Mouse (Mus musculus) MEL (cell line): Measurements from ENCODE around the gene R3hcc1l. TPM values are rescaled to one million over a fixed set of nuclear protein-coding genes. Genes with fewer than 3 reads are reported as not detected.

ENCODE experiments used
- DNase-seq: peaks from one replicate; pipeline ENCODE4 v3.0.0; 2011; ENCODE audit warnings: low read depth, low spot score
- H3K27ac ChIP-seq: 2 replicates; pipeline ENCODE4 v1.5.1; 2012; ENCODE audit warnings: low read depth, mild to moderate bottlenecking, control low read depth, low read length, moderate library complexity; ENCODE audit not compliant: control insufficient read depth
- H3K27me3 ChIP-seq, 2 experiments: fragments of 150-350 bp in 1 of 2; sonication (generic) in 1 of 2; 2 replicates each; pipeline ENCODE4 v1.6.1; 2012; ENCODE audit warnings: low read length in 2 of 2, mild to moderate bottlenecking in 2 of 2, improper control_type of control experiment in 1 of 2, moderate library complexity in 1 of 2; ENCODE audit not compliant: insufficient read depth in 2 of 2, control insufficient read depth in 1 of 2
- H3K36me3 ChIP-seq, 2 experiments: 2 replicates each; pipeline ENCODE4 v1.6.1; 2012 to 2014; ENCODE audit warnings: low read length in 2 of 2, improper control_type of control experiment in 1 of 2, inconsistent platforms in 1 of 2, mild to moderate bottlenecking in 1 of 2; ENCODE audit not compliant: insufficient read depth in 2 of 2, control insufficient read depth in 1 of 2
- H3K4me1 ChIP-seq, 2 experiments: fragments of 150-350 bp in 1 of 2; sonication (generic) in 1 of 2; 2 replicates each; pipeline ENCODE4 v1.6.1; 2012; ENCODE audit warnings: low read length in 2 of 2, improper control_type of control experiment in 1 of 2, mild to moderate bottlenecking in 1 of 2; ENCODE audit not compliant: insufficient read depth in 2 of 2, control insufficient read depth in 1 of 2
- H3K4me3 ChIP-seq, 2 experiments: fragments of 150-350 bp in 1 of 2; sonication (generic) in 1 of 2; 2 replicates each; pipeline ENCODE4 v1.5.1; 2012; ENCODE audit warnings: low read depth in 2 of 2, low read length in 2 of 2, mild to moderate bottlenecking in 2 of 2, moderate library complexity in 2 of 2, control low read depth in 1 of 2, improper control_type of control experiment in 1 of 2; ENCODE audit not compliant: control insufficient read depth in 1 of 2, insufficient read depth in 1 of 2
- H3K79me2 ChIP-seq: 2 replicates; pipeline ENCODE4 v1.6.1; 2012; ENCODE audit warnings: mild to moderate bottlenecking, low read length, moderate library complexity; ENCODE audit not compliant: control insufficient read depth, poor library complexity, insufficient read depth
- H3K9ac ChIP-seq: 2 replicates; pipeline ENCODE4 v1.6.1; 2012; ENCODE audit warnings: low read depth, mild to moderate bottlenecking, control low read depth, low read length, moderate library complexity; ENCODE audit not compliant: control insufficient read depth, poor library complexity, severe bottlenecking
- H3K9me3 ChIP-seq: fragments of 150-350 bp; sonication (generic); replicated peaks from 2 replicates; pipeline ENCODE4 v1.6.1; 2012; ENCODE audit warnings: mild to moderate bottlenecking, low read length, improper control_type of control experiment, moderate library complexity; ENCODE audit not compliant: insufficient read depth
- BHLHE40 ChIP-seq: IDR thresholded peaks from 2 replicates; pipeline ENCODE4 v1.6.1; 2012; ENCODE audit warnings: low read depth, mild to moderate bottlenecking, inconsistent platforms, low read length, improper control_type of control experiment, borderline replicate concordance
- CHD2 ChIP-seq: IDR thresholded peaks from 2 replicates; pipeline ENCODE4 v1.6.1; 2011; ENCODE audit warnings: low read length, improper control_type of control experiment
- E2F4 ChIP-seq: IDR thresholded peaks from 2 replicates; pipeline ENCODE4 v1.6.1; 2011; ENCODE audit warnings: low read depth, low read length, improper control_type of control experiment, borderline replicate concordance
- ELF1 ChIP-seq: IDR thresholded peaks from 2 replicates; pipeline ENCODE4 v1.6.1; 2014; ENCODE audit warnings: low read depth, mild to moderate bottlenecking, inconsistent platforms, low read length, improper control_type of control experiment, moderate library complexity
- GATA1 ChIP-seq: IDR thresholded peaks from 2 replicates; pipeline ENCODE4 v1.6.1; 2011; ENCODE audit warnings: low read depth, low read length, improper control_type of control experiment
- JUND ChIP-seq: IDR thresholded peaks from 2 replicates; pipeline ENCODE4 v1.6.1; 2011; ENCODE audit warnings: low read depth, mild to moderate bottlenecking, improper control_type of control experiment, low read length
- MAFK ChIP-seq: IDR thresholded peaks from 2 replicates; pipeline ENCODE4 v1.6.1; 2011; ENCODE audit warnings: low read depth, mild to moderate bottlenecking, low read length, improper control_type of control experiment, borderline replicate concordance
- MAX ChIP-seq: IDR thresholded peaks from 2 replicates; pipeline ENCODE4 v1.6.1; 2011; ENCODE audit warnings: low read length, improper control_type of control experiment
- MEF2A ChIP-seq: IDR thresholded peaks from 2 replicates; pipeline ENCODE4 v1.6.1; 2014; ENCODE audit warnings: low read depth, mild to moderate bottlenecking, inconsistent platforms, low read length, improper control_type of control experiment; ENCODE audit not compliant: poor library complexity, insufficient replicate concordance, severe bottlenecking; ENCODE audit errors: extremely low read depth
- MXI1 ChIP-seq: IDR thresholded peaks from 2 replicates; pipeline ENCODE4 v1.6.1; 2011; ENCODE audit warnings: mild to moderate bottlenecking, low read depth, low read length, improper control_type of control experiment
- MYB ChIP-seq: IDR thresholded peaks from 2 replicates; pipeline ENCODE4 v1.6.1; 2011; ENCODE audit warnings: mild to moderate bottlenecking, low read depth, low read length, improper control_type of control experiment
- MYC ChIP-seq: IDR thresholded peaks from 2 replicates; pipeline ENCODE4 v1.6.1; 2011; ENCODE audit warnings: low read depth, mild to moderate bottlenecking, low read length, improper control_type of control experiment, moderate library complexity
- NELFE ChIP-seq: IDR thresholded peaks from 2 replicates; pipeline ENCODE4 v1.6.1; 2011; ENCODE audit warnings: low read depth, low read length, improper control_type of control experiment
- POLR2A ChIP-seq, 2 experiments: IDR thresholded peaks; 2 replicates each; pipeline ENCODE4 v1.6.1; 2011 to 2012; ENCODE audit warnings: low read length in 2 of 2, mild to moderate bottlenecking in 2 of 2, control low read depth in 1 of 2, improper control_type of control experiment in 1 of 2, low read depth in 1 of 2, moderate library complexity in 1 of 2; ENCODE audit not compliant: control insufficient read depth in 1 of 2, insufficient read depth in 1 of 2, poor library complexity in 1 of 2
- POLR2AphosphoS5 ChIP-seq: IDR thresholded peaks from 2 replicates; pipeline ENCODE4 v1.6.1; 2012; ENCODE audit warnings: low read depth, borderline replicate concordance, mild to moderate bottlenecking, inconsistent platforms, low read length, moderate library complexity, mixed read lengths
- RAD21 ChIP-seq: IDR thresholded peaks from 2 replicates; pipeline ENCODE4 v1.6.1; 2011; ENCODE audit warnings: mild to moderate bottlenecking, low read depth, low read length, improper control_type of control experiment
- SMC3 ChIP-seq: IDR thresholded peaks from 2 replicates; pipeline ENCODE4 v1.6.1; 2011; ENCODE audit warnings: low read depth, low read length, improper control_type of control experiment
- TBP ChIP-seq: IDR thresholded peaks from 2 replicates; pipeline ENCODE4 v1.8.0; 2011; ENCODE audit warnings: low read depth, low read length, improper control_type of control experiment
- UBTF ChIP-seq: IDR thresholded peaks from 2 replicates; pipeline ENCODE4 v1.6.1; 2012; ENCODE audit warnings: low read depth, mild to moderate bottlenecking, inconsistent platforms, low read length, improper control_type of control experiment, moderate library complexity, borderline replicate concordance; ENCODE audit not compliant: insufficient read depth
- USF2 ChIP-seq, 2 experiments: IDR thresholded peaks; 2 replicates each; pipeline ENCODE4 v1.6.1; 2011 to 2012; ENCODE audit warnings: improper control_type of control experiment in 2 of 2, low read length in 2 of 2, borderline replicate concordance in 1 of 2, inconsistent platforms in 1 of 2, low read depth in 1 of 2, mild to moderate bottlenecking in 1 of 2; ENCODE audit not compliant: insufficient read depth in 1 of 2
- ZMIZ1 ChIP-seq: IDR thresholded peaks from 2 replicates; pipeline ENCODE4 v1.6.1; 2012; ENCODE audit warnings: low read depth, mild to moderate bottlenecking, inconsistent platforms, low read length, improper control_type of control experiment, moderate library complexity
- ZNF384 ChIP-seq: IDR thresholded peaks from 2 replicates; pipeline ENCODE4 v1.6.1; 2012; ENCODE audit warnings: low read depth, mild to moderate bottlenecking, inconsistent platforms, low read length, improper control_type of control experiment
- polyA plus RNA-seq, 2 experiments: library from polyadenylated mRNA; stranded (reverse) in 1 of 2; unstranded in 1 of 2; fragments of >175 nt in 1 of 2; fragments of >200 nt in 1 of 2; gene quantifications; 2 replicates each; pipeline versions ENCODE4 v1.2.1 to v1.2.4; 2012; ENCODE audit warnings: low replicate concordance in 2 of 2, low read depth in 1 of 2; ENCODE audit not compliant: insufficient read length in 2 of 2, insufficient read depth in 1 of 2, missing spikeins in 1 of 2
- total RNA-seq: library from RNA; depleted of rRNA; stranded (reverse); fragments of 300-350 nt; gene quantifications from 2 replicates; pipeline ENCODE4 v1.2.3, GENCODE M21; 2012

Gene R3hcc1l
- total and polyA plus RNA-seq, 3 experiments = 14.8 to 119 (median 21.5) TPM

- no peak for DNase-seq
- Histone ChIP-seq H3K9ac (no peak overlapping the region), H3K79me2 (no peaks in the 10 kb centered on the region), H3K27ac (no peak overlapping the region), H3K4me1 (no peaks in the 10 kb centered on the region), H3K36me3 (peaks cover 0 to 33% of the 10 kb centered on the region in 2 experiments; a peak in 2 of 4 replicates), H3K4me3 (no peak overlapping the region), H3K27me3 (no peaks in the 10 kb centered on the region), H3K9me3 (no peaks in the 10 kb centered on the region)
- TF ChIP-seq MYB (no peak), ELF1 (no peak), JUND (no peak), RAD21 (no peak), UBTF (no peak), CHD2 (no peak), GATA1 (no peak), NELFE (no peak), USF2 (IDR thresholded peaks at IDR 0.05; ENCODE audit: borderline replicate concordance in 1 of 2, insufficient read depth in 1 of 2, low read depth in 1 of 2, low read length in 2 of 2) (no peak), POLR2A (IDR thresholded peaks at IDR 0.05; ENCODE audit: control insufficient read depth in 1 of 2, insufficient read depth in 1 of 2, low read depth in 1 of 2, low read length in 2 of 2, poor library complexity in 1 of 2) (no peak)
These were observed 65.1 kb downstream of the R3hcc1l start for GRCm38 (mm10) chr19:42583677-42584076.

DNA sequence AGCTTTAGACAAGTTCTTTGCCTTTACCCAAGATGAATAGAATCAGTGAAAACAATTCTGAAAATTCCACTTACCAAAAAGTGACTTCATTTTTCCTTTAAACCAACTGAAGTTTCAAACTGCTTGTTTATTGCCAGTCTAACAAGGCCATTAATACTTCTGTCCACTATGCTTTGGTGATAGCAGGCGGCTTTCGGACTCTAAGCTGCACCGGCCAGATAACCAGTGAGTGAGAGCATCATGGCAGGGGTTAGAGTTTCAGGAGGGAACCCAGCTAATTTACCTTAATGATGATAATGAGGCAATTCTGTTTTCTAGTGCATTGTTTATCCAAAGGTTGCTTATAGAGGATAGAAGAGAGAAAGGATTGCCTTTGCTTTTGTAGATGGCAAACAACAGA, 65.6 kb downstream of the R3hcc1l start:
- Histone ChIP-seq H3K9ac (no peak overlapping the region), H3K27me3 (no peaks in the 10 kb centered on the region), H3K9me3 (no peaks in the 10 kb centered on the region), H3K27ac (no peak overlapping the region), H3K79me2 (no peaks in the 10 kb centered on the region), H3K36me3 (peaks cover 0 to 31% of the 10 kb centered on the region in 2 experiments; a peak in 2 of 4 replicates), H3K4me1 (no peaks in the 10 kb centered on the region), H3K4me3 (no peak overlapping the region)
- no peak for DNase-seq
- TF ChIP-seq RAD21 = no peak
- TF ChIP-seq BHLHE40 = no peak
- no peak for TF ChIP-seq SMC3

DNA sequence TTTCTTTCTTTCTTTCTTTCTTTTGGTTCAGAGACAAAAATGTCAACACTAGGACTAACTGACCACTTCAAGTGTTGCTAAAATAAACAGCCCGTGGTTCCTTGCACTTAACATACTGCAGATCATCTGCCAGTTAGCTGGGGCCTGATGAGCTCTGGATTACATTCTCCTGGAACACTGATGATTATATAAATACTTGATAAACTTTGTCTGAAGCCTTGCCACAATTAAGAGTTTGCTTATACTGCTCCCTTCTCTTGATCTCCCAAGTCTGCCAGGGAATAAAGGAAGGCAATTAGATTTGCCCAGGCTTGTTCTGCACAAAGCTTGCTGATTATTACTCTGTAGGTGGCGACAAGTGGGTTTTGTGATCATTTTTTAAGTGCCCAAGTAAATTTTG, 69.1 kb downstream of the R3hcc1l start:
- TF ChIP-seq MAX (no peak), TBP (no peak), E2F4 (no peak), MYC (no peak), MEF2A (no peak), SMC3 (no peak), MXI1 (no peak), POLR2AphosphoS5 (no peak), RAD21 (no peak), UBTF (no peak), GATA1 (no peak), ZMIZ1 (no peak), ZNF384 (no peak), MAFK (no peak)
- Histone ChIP-seq H3K79me2 (no peaks in the 10 kb centered on the region), H3K4me1 (no peaks in the 10 kb centered on the region), H3K9ac (no peak overlapping the region), H3K27me3 (no peaks in the 10 kb centered on the region), H3K9me3 (no peaks in the 10 kb centered on the region), H3K27ac (no peak overlapping the region), H3K4me3 (no peak overlapping the region), H3K36me3 (peaks cover 0 to 36% of the 10 kb centered on the region in 2 experiments; a peak in 2 of 4 replicates)
- no peak for DNase-seq
